In genomic region chr7:100042120-100042519, GRCm38 (mm10) we compare ENCODE assay signal across 11 mouse cellular contexts. TPM values are rescaled to one million over a fixed set of nuclear protein-coding genes. Genes with fewer than 3 reads are reported as not detected.
DNase-seq lines count a peak whose midpoint lies in the region; ATAC-seq and TF ChIP-seq lines count a peak whose summit lies in the region.
"Had no signal": no experiment of that assay in that cellular context is flagged by ENCODE, and none has a peak within 500 bp of the region (broad histone marks: within the 10 kb centered on the region; RNA-seq: fewer than 3 reads in every experiment).

No protein-coding gene starts in this region.

- DNase-seq in heart, postnatal 14 days, result no peak
- no peak for DNase-seq in ES-E14 (ENCODE audit: low read depth, low spot score)
- no peak for DNase-seq in layer of hippocampus, adult 9-11 months
- no peak for DNase-seq in layer of hippocampus, adult 11-12 months (ENCODE audit: low spot score)
- no peak for DNase-seq in gastrocnemius, postnatal 14 days
- DNase-seq: cerebellum, adult 9-10 months; thymus, postnatal 36 days had no signal

- 16% methylated on average over 31 of the region's 31 CpGs for WGBS in heart, embryonic 15.5 days
- 8% methylated on average over 31 of the region's 31 CpGs for WGBS in embryonic facial prominence, embryonic 15.5 days
- 14% methylated on average over 31 of the region's 31 CpGs for WGBS in limb, embryonic 13.5 days

- H3K4me2 ChIP-seq in heart, embryonic 15.5 days, result peak overlapping the region; percentile 45
- H3K4me2 ChIP-seq in embryonic facial prominence, embryonic 15.5 days (replicated peaks), result peak overlapping the region; percentile 35
- peak overlapping the region; percentile 47 for H3K4me2 ChIP-seq in limb, embryonic 13.5 days (replicated peaks)

- no peak overlapping the region for H3K27ac ChIP-seq in heart, embryonic 15.5 days
- no peak overlapping the region for H3K27ac ChIP-seq in ES-E14 (ENCODE audit: insufficient read depth, low read depth, low read length, poor library complexity, severe bottlenecking)
- H3K27ac ChIP-seq in embryonic facial prominence, embryonic 15.5 days (replicated peaks), result no peak overlapping the region
- H3K27ac ChIP-seq in limb, embryonic 13.5 days, result peak overlapping the region; percentile 53; the same call in 1 of the 2 replicates

- peaks cover 11% of the 10 kb centered on the region for H3K4me1 ChIP-seq in heart, embryonic 15.5 days (replicated peaks)
- no peaks in the 10 kb centered on the region for H3K4me1 ChIP-seq in ES-E14 (ENCODE audit: control insufficient read depth in 2 of 2, insufficient read depth in 2 of 2, low read length in 2 of 2, poor library complexity in 1 of 2)
- peaks cover 10% of the 10 kb centered on the region; the same call in 1 of the 2 replicates for H3K4me1 ChIP-seq in embryonic facial prominence, embryonic 15.5 days
- H3K4me1 ChIP-seq in limb, embryonic 13.5 days, result peaks cover 21% of the 10 kb centered on the region

- intact Hi-C loops in heart, postnatal 14 days (cut with DNase I), result no loop called here
- intact Hi-C loops in gastrocnemius, postnatal 14 days (cut with DNase I; ENCODE audit: low total_unique reads), result no loop called here

- H3K27me3 ChIP-seq in heart, embryonic 15.5 days, result peaks cover 13% of the 10 kb centered on the region
- peaks cover 6% of the 10 kb centered on the region; the same call in 1 of the 2 replicates for H3K27me3 ChIP-seq in embryonic facial prominence, embryonic 15.5 days
- H3K27me3 ChIP-seq in limb, embryonic 13.5 days, result no peaks in the 10 kb centered on the region

- 0 out of 2 replicates have a peak overlapping the region, but pooled peaks have one; percentile 10 for H3K4me3 ChIP-seq in heart, embryonic 15.5 days
- peak overlapping the region; percentile 46 to 52; a peak in 3 of 4 replicates for H3K4me3 ChIP-seq in ES-E14 (ENCODE audit: insufficient read depth in 1 of 2, low read depth in 1 of 2, low read length in 2 of 2, poor library complexity in 1 of 2, severe bottlenecking in 1 of 2)
- H3K4me3 ChIP-seq in embryonic facial prominence, embryonic 15.5 days (replicated peaks), result no peak overlapping the region
- H3K4me3 ChIP-seq in limb, embryonic 13.5 days, result peak overlapping the region; percentile 12; the same call in 1 of the 2 replicates

- H3K9ac ChIP-seq in heart, embryonic 15.5 days, result no peak overlapping the region
- peak overlapping the region; percentile 21; the same call in 1 of the 2 replicates for H3K9ac ChIP-seq in ES-E14 (ENCODE audit: insufficient read depth, low read depth, low read length, poor library complexity, severe bottlenecking)
- H3K9ac ChIP-seq in embryonic facial prominence, embryonic 15.5 days, result no peak overlapping the region
- H3K9ac ChIP-seq in limb, embryonic 13.5 days, result peak overlapping the region; percentile 43; the same call in 1 of the 2 replicates

- in situ Hi-C loops in ES-E14 (cut with MboI; ENCODE audit: low sequenced_read_pairs in 2 of 2, unreplicated experiment in 2 of 2), result no loop called here

- ATAC-seq in heart, embryonic 15.5 days (replicated peaks; ENCODE audit: insufficient number of reproducible peaks, insufficient read depth, low FRiP score, low read depth), result no peak
- peak; percentile 21; the same call in 1 of the 2 replicates for ATAC-seq in embryonic facial prominence, embryonic 15.5 days (ENCODE audit: insufficient number of reproducible peaks, low FRiP score, low TSS enrichment, low read depth)
- ATAC-seq in limb, embryonic 13.5 days (ENCODE audit: low FRiP score, low read depth), result peak; percentile 49; the same call in 1 of the 2 replicates

- no peaks in the 10 kb centered on the region for H3K9me3 ChIP-seq in heart, embryonic 15.5 days (replicated peaks)
- H3K9me3 ChIP-seq in ES-E14 (ENCODE audit: control insufficient read depth, insufficient read depth, low read depth, low read length), result no peaks in the 10 kb centered on the region
- no peaks in the 10 kb centered on the region for H3K9me3 ChIP-seq in embryonic facial prominence, embryonic 15.5 days (replicated peaks)
- H3K9me3 ChIP-seq in limb, embryonic 13.5 days, result no peaks in the 10 kb centered on the region

- H3K36me3 ChIP-seq in heart, embryonic 15.5 days, result no peaks in the 10 kb centered on the region
- no peaks in the 10 kb centered on the region for H3K36me3 ChIP-seq in ES-E14 (ENCODE audit: control insufficient read depth, insufficient read depth, low read length, poor library complexity, severe bottlenecking)
- no peaks in the 10 kb centered on the region for H3K36me3 ChIP-seq in embryonic facial prominence, embryonic 15.5 days
- no peaks in the 10 kb centered on the region for H3K36me3 ChIP-seq in limb, embryonic 13.5 days

TF ChIP-seq in ES-E14, 5 proteins besides CTCF, POLR2A, EP300 and RAD21:
- no peak for TF ChIP-seq CHD2 (IDR thresholded peaks at IDR 0.05; ENCODE audit: low read depth, low read length)
- TF ChIP-seq MAFK (IDR thresholded peaks at IDR 0.05; ENCODE audit: insufficient read depth, low read depth, low read length), result no peak
- TF ChIP-seq HCFC1 (IDR thresholded peaks at IDR 0.05; ENCODE audit: borderline replicate concordance, insufficient read depth, low read length), result no peak
- no peak for TF ChIP-seq ZC3H11A (IDR thresholded peaks at IDR 0.05; ENCODE audit: borderline replicate concordance, low read depth, low read length)
- TF ChIP-seq ZNF384 (IDR thresholded peaks at IDR 0.05; ENCODE audit: low read depth, low read length), result no peak

RNA-seq across cellular contexts. Expression of gene Chrdl2, which starts 36.1 kb away (rescaled TPM):
- polyA plus RNA-seq in heart, embryonic 15.5 days (2015; fragmentation: Nextera tagmentation; extraction: Ambion mirVana), result 0.11 and 0.37 TPM in 2 replicates
- not detected for total RNA-seq in heart, postnatal 14 days (2021)
- 0.36 TPM in 1 of 2 replicates, not detected in the other for total RNA-seq in ES-E14 (2012; rRNA removed)
- 1.8 and 1.9 TPM in 2 replicates for polyA plus RNA-seq in embryonic facial prominence, embryonic 15.5 days (2015; fragmentation: Nextera tagmentation; extraction: Ambion mirVana)
- 2.6 and 3.0 TPM in 2 replicates for polyA plus RNA-seq in limb, embryonic 13.5 days (2015; fragmentation: Nextera tagmentation; extraction: Ambion mirVana)
- 1 to 10 TPM; 1.5 to 3.0 TPM for total RNA-seq in gastrocnemius, postnatal 14 days (2021)
- total RNA-seq: MEL had no signal

Comparison
In these comparisons a context has a peak if more than half of its experiments do, and no peak if none do; other contexts are left out.
1. H3K9ac ChIP-seq: peak in ES-E14 (single experiment) and limb, embryonic 13.5 days (single experiment); none in heart, embryonic 15.5 days (single experiment) and embryonic facial prominence, embryonic 15.5 days (single experiment).
2. Peak in every context shown above with its lines, with median percentiles within 50 percentile points of each other: H3K4me2 ChIP-seq.